Mouse (Mus musculus) left cerebral cortex, adult 11 months (tissue): ENCODE measurements at regions not wholly inside any gene's neighbourhood (a gene's known extent, or its start where the extent isn't known, plus 50 kb on each side); places are given as distances from the start of the nearest gene placed in this dataset.
A peak's percentile ranks its signal among the peaks of the same experiment; 100 is the strongest.

ENCODE experiments used
- DNase-seq: peaks from one replicate; pipeline ENCODE4 v3.0.0; 2022; ENCODE audit warnings: low spot score

DNA sequence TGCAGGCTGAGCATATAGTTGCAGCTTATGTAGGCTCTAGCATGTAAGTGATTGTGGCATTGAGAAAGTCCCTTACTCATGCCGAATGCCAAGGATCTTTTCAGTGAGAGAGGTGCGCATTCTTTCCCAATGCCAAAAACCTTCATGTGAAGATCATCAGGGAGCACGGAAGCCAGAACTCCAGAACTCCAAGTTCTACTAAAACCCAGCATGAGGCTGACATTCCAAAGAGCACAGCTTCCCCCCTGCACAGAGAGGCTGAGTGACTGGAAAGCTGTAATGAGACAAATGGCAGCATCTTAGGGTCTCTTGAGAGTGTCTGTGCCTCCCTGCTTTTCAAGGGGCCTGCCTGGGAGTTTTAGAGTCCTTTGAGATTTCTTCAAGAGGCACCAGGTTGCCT, 259.4 kb downstream of the Fzd1 start:
- DNase-seq, result no peak

DNA sequence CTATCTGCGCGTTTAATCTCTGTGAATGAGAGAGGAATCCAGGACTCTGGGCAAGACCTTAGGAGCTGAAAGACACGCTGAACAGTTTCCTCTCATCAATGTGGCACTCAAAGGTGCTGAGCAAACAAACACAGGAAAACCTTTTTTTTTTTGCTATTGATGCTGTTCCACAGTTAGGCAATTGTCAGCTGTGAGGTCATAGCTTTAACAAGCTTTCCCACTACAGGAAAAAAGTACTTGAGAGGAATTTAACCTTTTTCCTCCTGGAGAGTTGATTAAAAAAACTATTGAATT, 261.0 kb downstream of the Fzd1 start:
- no peak for DNase-seq

DNA sequence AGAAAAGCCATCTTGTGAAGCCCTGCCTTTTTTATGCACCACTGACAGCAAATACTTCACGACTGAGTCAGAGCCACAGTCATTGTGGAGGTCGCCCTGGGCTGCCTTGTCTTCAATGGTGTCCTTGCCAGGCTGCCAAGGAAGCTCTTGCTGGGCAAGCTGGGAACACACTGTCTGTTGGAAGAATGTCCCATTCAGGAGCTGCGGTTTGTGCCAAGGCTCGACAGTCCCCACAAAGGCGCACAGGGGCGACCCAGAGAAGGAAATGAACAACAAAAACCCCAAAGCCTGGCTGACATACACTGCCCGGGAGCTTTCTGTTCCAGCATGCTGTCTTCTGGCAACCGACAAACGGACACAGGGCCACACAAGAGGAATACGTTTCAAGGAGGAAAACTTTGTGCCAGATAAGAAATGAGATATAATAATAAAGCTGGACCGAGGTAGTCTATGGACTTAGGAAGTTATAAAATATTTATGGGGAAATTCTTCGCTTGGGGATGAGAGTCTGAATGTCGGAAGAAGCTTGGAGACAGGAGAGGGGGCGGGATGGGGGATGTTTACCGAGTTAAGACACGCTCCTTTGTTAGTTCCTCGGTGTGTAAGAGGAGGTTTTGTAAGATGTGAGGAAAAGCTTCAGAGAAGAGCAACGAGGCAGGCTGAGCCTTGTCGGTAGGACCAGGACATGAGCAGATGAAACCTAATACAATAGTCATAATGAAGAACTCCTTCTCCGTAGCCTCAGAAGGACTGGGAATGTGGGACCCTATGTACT, 261.5 kb downstream of the Fzd1 start:
- peak; percentile 6 for DNase-seq

DNA sequence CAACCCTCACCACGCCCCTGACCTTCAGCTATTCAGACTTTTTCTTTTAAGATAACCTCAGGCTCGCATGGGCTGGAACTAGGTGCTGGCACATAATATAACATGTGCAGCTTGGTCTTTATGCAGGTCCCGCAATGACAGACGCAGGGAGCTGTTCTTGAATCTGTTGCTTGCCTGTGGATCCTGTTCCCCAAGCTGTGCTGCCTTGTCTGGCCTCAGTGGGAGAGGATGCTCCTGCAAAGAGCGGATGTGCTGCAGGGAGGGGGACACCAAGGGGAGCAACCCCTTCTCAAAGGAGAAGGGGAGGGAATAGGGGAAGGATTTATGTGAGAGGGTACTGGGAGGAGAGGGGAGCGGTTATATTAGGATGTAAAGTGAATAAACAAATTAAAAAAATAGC, 262.4 kb downstream of the Fzd1 start:
- DNase-seq, result no peak

DNA sequence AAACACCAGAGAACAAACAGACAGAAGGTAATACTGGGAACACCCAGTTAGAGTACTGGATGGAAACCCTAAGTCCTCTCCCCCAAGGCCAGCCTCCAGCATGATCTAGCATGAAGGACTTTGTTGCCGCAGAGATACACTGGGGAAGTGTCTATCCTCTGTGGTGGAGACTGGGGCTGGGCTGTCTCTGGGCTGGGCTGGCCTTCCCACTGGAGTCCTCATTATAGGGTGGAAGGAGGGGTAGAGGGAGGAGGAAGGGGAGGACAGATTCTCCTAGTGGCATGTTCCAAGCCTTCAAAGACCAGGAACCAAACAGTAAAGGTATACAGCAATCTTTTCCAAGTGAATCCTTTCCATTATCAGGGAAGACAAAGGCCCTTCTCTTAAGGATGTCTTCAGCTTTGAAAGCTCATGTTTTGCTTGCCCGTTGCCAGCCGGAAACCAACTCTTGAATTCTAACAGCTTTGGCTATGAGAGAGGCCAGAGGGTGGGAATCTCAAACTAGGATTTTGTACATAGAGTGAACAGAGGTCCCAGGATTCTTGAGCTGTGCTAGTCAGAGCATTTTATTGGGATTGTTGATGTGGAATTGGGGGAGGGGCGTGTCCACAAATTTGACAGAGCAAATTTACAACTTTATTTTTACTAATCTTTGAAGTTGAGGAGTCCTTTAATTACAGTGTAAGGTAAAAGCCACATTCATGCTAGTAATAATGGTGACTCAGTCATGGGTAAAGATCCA, 271.3 kb downstream of the Fzd1 start:
- DNase-seq, result no peak

DNA sequence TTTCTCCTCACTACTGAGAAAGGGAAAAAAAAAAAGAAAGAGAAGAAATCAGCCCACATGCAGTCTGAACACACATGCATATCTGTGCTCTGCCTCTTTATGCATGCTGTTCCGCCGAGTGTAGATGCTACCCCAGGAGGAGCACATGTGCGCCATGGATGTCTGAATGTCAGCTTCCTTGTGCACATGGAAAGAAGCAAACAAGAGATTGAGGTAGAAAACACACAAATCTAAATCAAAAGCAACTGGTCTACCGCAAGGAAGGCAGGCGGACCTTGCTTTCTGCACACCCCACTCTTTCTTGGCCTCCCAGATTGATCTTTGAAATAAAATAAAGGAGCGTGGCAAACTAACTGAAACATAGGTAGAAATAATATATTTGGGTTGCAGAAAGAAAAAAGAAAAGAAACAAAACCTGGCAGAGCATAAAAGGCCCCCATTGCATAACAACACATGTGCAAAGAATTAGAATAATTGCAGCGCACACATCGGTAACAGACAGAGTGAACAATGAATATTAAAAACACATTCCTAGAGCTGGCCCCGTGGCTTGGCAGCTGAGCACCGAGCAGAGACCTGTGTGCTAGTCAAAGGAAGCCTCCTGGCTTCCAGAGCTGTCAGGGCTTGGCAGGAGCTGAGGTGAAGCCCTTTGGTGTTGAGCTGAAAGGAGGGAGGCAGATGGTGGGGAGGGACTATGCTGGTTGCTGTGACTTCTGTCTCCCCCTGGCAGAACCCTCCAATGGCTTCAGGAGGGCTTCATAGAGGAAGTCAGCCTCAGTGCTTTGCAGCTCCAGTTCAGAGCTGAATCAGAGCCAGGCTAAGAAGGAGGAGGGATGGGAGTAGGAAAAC, 272.1 kb downstream of the Fzd1 start:
- DNase-seq, result peak; percentile 15

DNA sequence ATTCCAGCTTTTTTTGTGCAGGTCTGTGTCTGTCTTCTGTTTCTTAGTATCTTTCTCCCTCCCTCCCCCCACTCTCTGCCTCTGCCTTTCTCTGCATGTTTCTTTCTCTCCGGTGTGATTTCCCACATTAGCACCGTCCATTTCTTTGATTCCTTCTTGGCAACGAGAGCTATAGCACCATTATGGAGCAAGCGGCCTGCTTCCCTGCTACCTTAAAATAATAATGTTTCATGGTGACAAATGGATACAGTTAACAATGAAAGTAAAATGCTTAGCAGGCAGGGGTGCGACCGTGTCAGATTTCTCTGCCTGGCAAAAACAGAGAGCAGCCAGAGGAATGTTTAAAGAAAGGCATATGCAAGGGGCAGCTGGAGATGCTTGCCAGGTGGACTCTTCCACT, 273.1 kb downstream of the Fzd1 start:
- DNase-seq, result no peak

DNA sequence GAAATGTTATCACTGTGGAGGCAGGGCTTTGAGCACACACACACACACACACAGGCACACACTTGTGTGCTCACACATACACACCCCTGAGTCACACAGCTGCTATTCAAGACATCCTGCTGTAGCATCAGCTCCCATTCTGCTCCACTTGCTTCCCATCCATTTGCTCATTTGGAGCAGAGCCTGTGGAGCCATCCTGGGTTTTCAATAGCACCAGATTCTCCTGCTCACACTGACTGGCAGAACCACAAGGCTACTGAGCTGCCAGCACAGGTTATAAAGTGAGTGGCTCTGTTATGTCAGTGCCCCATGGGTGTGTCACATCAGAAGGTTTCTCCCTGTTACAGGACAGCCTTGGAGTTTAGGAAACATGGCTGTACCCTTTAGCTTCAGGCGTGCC, 273.7 kb downstream of the Fzd1 start:
- no peak for DNase-seq

DNA sequence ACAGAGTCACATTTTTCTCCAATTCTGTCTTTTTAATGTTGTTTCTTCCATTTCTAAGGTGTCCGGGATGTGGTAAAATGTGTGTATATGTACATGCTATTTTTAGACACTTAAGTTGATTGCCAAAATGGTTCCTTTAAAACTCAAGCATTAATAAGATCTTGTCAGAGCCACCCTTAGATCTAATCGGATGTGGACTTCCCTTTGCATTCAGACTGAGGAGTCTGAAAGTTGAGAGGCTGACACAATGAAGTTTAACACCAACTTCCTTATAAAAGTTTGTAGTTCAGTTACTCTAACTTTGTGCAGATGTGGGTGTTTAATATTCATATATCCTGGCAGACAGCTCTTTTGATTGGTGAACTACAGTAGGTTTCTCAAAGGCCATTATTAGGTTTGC, 282.1 kb downstream of the Mterf1b start:
- no peak for DNase-seq
